Mouse (Mus musculus): ENCODE measurements around the gene Ccnf.

Ccnf gene

GRCm38 (mm10) chr17:24199741-24200140 lies 51.5 kb downstream of the Ccnf start:
- no peak for DNase-seq

GRCm38 (mm10) chr17:24199252-24199651 lies 52.0 kb downstream of the Ccnf start:
- no peak for DNase-seq

- no peak for DNase-seq
Measured at GRCm38 (mm10) chr17:24197032-24197824, 54.1 kb downstream of the Ccnf start.

GRCm38 (mm10) chr17:24195349-24195748 lies 55.9 kb downstream of the Ccnf start:
- no peak for DNase-seq

- no peak for DNase-seq
Measured at GRCm38 (mm10) chr17:24193769-24194168, 57.5 kb downstream of the Ccnf start.

GRCm38 (mm10) chr17:24193268-24193667 lies 58.0 kb downstream of the Ccnf start:
- DNase-seq, result no peak

- no peak for DNase-seq
Measured at GRCm38 (mm10) chr17:24192848-24193247, 58.4 kb downstream of the Ccnf start.

- DNase-seq, result no peak
Measured at GRCm38 (mm10) chr17:24191481-24191880, 59.8 kb downstream of the Ccnf start.

GRCm38 (mm10) chr17:24190934-24191333 lies 60.4 kb downstream of the Ccnf start:
- no peak for DNase-seq

GRCm38 (mm10) chr17:24174259-24174658 lies 77.0 kb downstream of the Ccnf start:
- DNase-seq, result no peak

GRCm38 (mm10) chr17:24173423-24173822 lies 77.9 kb downstream of the Ccnf start:
- DNase-seq, result peak; percentile 82
